Mouse (Mus musculus) ovary, postnatal 36 days (tissue): Measurements from ENCODE around the gene Helq.

ENCODE experiments used
- DNase-seq: peaks from one replicate; pipeline ENCODE4 v3.0.0; 2022; ENCODE audit warnings: low spot score, mixed read lengths

Helq gene

GRCm38 (mm10) chr5:100779002-100779401, 19.4 kb downstream of the Helq start:
- no peak for DNase-seq

- DNase-seq: no peak
These were observed 21.5 kb downstream of the Helq start for GRCm38 (mm10) chr5:100776900-100777299.

DNA sequence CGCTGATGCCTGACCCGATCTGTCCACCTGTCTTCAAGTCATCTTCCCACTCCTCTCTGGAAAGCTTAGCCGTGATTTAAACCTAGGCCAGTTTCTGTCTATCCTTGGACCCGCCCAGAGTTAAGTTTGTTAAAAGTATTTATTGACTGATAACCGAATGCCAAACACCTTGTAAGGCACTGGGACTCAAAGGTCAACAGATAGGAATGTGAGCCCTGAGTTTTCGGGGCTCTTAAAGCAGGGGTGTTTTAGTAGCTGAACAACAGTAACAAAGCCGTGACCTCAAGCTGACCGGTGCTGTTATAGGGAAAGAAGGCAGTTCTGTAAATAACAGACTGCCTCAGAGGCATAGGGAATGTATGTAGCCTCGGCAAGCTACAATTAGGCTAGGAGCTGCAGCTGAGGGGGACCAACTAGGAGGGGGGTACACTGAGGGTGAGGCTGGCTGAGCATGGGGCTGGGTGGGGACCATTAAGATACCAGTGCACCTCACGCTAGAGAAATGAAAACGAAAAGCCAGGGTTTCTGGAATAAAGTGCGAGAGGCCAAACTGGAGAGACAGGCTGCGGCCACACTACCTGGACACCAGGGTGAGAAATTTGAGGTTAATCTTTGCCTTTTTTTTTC, 22.5 kb downstream of the Helq start:
- DNase-seq: no peak

DNA sequence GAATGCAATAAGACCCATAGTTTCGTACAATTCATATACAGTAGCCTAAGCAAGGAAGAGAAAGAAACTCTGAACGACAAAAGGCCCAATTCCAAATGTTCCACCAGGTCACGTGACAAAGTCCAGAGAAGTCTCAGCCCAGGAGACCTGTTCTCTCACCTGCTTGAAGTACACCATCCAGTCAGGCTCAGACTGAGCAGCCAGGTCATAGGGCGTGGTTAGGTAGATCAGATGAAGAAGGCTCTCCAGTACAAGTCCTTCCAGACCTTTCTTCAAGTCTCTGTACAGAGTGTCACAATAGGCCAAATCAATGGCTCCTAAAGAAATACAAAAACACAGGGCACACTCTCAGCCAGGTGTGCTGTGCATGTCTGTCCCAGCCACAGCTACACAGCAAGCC, 26.8 kb downstream of the Helq start:
- DNase-seq: no peak

- DNase-seq: no peak
These were observed 32.4 kb downstream of the Helq start for GRCm38 (mm10) chr5:100766026-100766425.

- DNase-seq: no peak
These were observed 36.7 kb downstream of the Helq start for GRCm38 (mm10) chr5:100761736-100762135.

GRCm38 (mm10) chr5:100760049-100760663, 38.2 kb downstream of the Helq start:
- no peak for DNase-seq

DNA sequence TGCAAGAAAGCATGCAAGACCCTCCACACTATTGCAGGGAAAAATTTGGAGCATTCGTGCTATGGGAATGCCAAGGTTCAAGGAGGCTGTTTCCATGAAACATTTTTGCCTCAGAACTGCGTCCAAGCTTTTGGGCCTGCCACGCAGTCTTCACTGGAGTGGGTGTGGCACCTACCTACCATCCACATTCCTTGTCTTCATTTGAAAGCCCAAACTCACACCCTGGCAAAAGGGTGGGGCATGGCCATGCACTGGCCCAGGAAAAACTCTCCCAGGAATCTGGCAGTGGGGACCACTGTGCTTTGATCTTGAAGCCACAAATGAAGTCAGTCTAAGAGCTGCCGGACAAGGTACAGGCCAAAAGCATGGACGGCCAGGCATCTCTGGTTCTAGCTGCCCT, 40.3 kb downstream of the Helq start:
- DNase-seq: no peak

GRCm38 (mm10) chr5:100753407-100753806, 45.0 kb downstream of the Helq start:
- DNase-seq: no peak

DNA sequence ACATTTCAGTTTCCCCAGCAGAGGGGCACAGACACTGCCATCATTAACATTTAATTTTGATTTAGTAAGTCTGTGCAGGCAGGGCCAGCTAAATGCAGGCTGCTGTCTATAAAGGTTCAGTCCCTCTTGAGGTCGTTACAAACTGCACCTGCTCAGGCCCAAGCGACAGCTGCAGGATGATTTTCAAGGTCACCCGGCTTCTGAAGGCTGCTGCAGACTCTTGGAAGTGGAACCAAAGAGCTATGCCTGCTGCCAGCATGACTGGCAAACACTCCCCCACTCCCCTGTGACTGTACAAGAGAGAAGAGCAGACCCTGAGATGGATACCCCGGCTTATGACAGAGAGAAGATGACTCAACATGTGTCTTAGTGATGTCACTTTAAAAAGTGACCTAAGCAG, 46.7 kb downstream of the Helq start:
- peak; percentile 9 for DNase-seq

DNA sequence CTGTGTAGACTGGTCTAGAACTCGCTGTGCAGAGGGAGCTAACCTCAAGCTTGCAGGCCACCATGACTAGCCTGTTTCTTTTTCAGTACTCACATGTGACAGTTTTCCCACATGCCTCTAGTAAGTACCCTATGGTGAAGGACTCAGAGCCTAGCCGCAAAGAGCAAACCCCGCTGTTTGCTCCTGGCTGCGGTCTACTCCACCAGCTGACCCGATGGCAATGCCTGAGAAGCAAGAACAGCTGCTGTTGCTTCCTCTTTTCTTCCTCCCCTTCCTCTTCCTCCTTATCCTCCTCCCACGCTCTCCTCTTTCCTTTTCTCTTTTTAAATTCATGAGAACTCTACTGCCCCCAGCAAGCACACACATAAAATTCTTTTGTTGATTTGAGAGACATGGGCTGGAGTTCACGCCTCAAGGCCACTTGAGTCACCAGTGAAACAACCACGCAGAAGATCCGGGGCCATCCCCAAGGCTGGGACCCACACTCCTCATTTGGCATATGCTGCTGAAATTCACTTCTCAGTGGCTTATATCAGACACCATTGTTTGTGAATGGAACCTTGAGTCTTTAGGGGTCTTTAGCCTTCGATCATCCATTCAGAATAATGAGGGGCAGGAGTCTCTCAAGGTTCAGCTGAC, 47.7 kb downstream of the Helq start:
- no peak for DNase-seq

DNA sequence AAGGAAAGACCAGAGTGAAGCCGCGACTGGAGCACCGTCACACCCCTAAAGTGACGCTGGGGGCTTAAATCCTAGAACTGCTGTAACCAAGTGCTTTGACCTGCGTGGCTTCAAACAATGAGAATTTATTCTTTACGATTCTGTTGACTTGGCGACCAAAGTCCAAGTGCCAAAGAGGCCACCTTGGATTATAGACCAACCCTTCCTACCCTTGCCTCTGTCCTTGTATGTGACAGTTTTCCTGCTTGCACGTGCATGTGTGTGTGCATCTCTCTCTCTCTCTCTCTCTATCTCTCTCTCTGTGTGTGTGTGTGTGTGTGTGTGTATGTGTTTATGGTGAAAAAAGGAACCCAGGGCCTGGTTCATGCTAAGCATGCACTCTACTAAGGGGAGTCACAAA, 59.6 kb downstream of the Helq start:
- DNase-seq: no peak

GRCm38 (mm10) chr5:100736919-100737318, 61.5 kb downstream of the Helq start:
- DNase-seq: no peak

- no peak for DNase-seq
These were observed 63.9 kb downstream of the Helq start for GRCm38 (mm10) chr5:100734535-100734934.

GRCm38 (mm10) chr5:100728757-100729156, 69.6 kb downstream of the Helq start:
- DNase-seq: no peak

GRCm38 (mm10) chr5:100726001-100726400, 72.4 kb downstream of the Helq start:
- DNase-seq: no peak

GRCm38 (mm10) chr5:100719235-100720088, 78.9 kb downstream of the Helq start, which contains the start of gene Hpse:
Gene Hpse (minus strand): TSS chr5:100719716.
- peak; percentile 44 for DNase-seq

GRCm38 (mm10) chr5:100716762-100717161, 81.6 kb downstream of the Helq start:
- DNase-seq: no peak
